Mouse (Mus musculus) stomach, postnatal 0 days (tissue): ENCODE results near the gene Ttc9c. TPM values are rescaled to one million over a fixed set of nuclear protein-coding genes. Genes with fewer than 3 reads are reported as not detected.

ENCODE experiments used
- ATAC-seq: fragments of 200-750 bp; cut with Nextera tagmentation; 2 replicates; pipeline ENCODE4 v1.8.0; 2017; ENCODE audit not compliant: low FRiP score, low TSS enrichment
- DNase-seq: peaks from one replicate; pipeline ENCODE4 v3.0.0-alpha.2; 2016; ENCODE audit warnings: low spot score
- H3K27ac ChIP-seq: fragments of 300-500 bp; sonication (generic); replicated peaks from 2 replicates; pipeline ENCODE4 v1.5.1; 2014; ENCODE audit warnings: mild to moderate bottlenecking, control low read depth
- H3K27me3 ChIP-seq: fragments of 300-500 bp; sonication (generic); 2 replicates; pipeline ENCODE4 v1.6.1; 2014; ENCODE audit warnings: low read length; ENCODE audit not compliant: control insufficient read depth, insufficient read depth
- H3K36me3 ChIP-seq: fragments of 300-500 bp; sonication (generic); 2 replicates; pipeline ENCODE4 v1.6.1; 2014; ENCODE audit warnings: low read length, mixed read lengths; ENCODE audit not compliant: control insufficient read depth, insufficient read depth
- H3K4me1 ChIP-seq: fragments of 300-500 bp; sonication (generic); replicated peaks from 2 replicates; pipeline ENCODE4 v1.6.1; 2014; ENCODE audit warnings: antibody characterized with exemption; ENCODE audit not compliant: control insufficient read depth, insufficient read depth
- H3K4me2 ChIP-seq: fragments of 300-500 bp; sonication (generic); replicated peaks from 2 replicates; pipeline ENCODE4 v1.6.1; 2014; ENCODE audit warnings: low read depth, mild to moderate bottlenecking, control low read depth, moderate library complexity
- H3K4me3 ChIP-seq: fragments of 300-500 bp; sonication (generic); 2 replicates; pipeline ENCODE4 v1.5.1; 2014; ENCODE audit warnings: low read depth, low read length, control low read depth
- H3K9ac ChIP-seq: fragments of 300-500 bp; sonication (generic); 2 replicates; pipeline ENCODE4 v1.6.1; 2014; ENCODE audit warnings: mild to moderate bottlenecking, low read length, control low read depth, mixed read lengths
- H3K9me3 ChIP-seq: fragments of 300-500 bp; sonication (generic); 2 replicates; pipeline ENCODE4 v1.6.1; 2016; ENCODE audit warnings: low read length; ENCODE audit not compliant: control insufficient read depth
- CTCF ChIP-seq: IDR thresholded peaks from 2 replicates; pipeline ENCODE4 v1.5.1; 2016; ENCODE audit warnings: antibody characterized with exemption, low read depth, mild to moderate bottlenecking, moderate library complexity
- EP300 ChIP-seq: optimal IDR thresholded peaks from 2 replicates; pipeline ENCODE3; 2016; ENCODE audit warnings: antibody characterized with exemption
- WGBS: fragments of 180-500 bp; shearing (Covaris S2); extraction: QIAGEN DNeasy Blood & Tissue Kit; methylation state at CpG from one replicate; pipeline ENCODE4 v1.1.7; 2014; 5-methylcytosine and 5-hydroxymethylcytosine counted together
- polyA plus RNA-seq: library from polyadenylated mRNA; unstranded; fragments of >200 nt; fragmentation: Nextera tagmentation; extraction: Ambion mirVana; gene quantifications from 2 replicates; pipeline ENCODE4 v1.2.1, GENCODE M21; 2015

Ttc9c gene
- polyA plus RNA-seq, 1 experiment from 2014 or later = 23.1 TPM

GRCm38 (mm10) chr19:8798264-8798946 lies 20.7 kb downstream of the Ttc9c start, which contains the start of gene Polr2g:
Gene Polr2g, minus strand, starts transcription at chr19:8798577.
- Histone ChIP-seq H3K36me3 (peaks cover 5% of the 10 kb centered on the region), H3K4me2 (peak within 1 kb of the TSS; percentile 60), H3K4me1 (0 out of 2 replicates have a peak, but pooled peaks cover 3% of the 10 kb centered on the region), H3K27ac (peak within 1 kb of the TSS; percentile 83), H3K4me3 (peak within 1 kb of the TSS; percentile 71), H3K9ac (peak within 1 kb of the TSS; percentile 73), H3K9me3 (no peaks in the 10 kb centered on the region), H3K27me3 (no peaks in the 10 kb centered on the region)
- TF ChIP-seq CTCF = no peak
- peak; percentile 12 for TF ChIP-seq EP300
- peak; percentile 82 for ATAC-seq
- peak; percentile 90 for DNase-seq
- 1% methylated on average over 25 of the region's 25 CpGs for WGBS

GRCm38 (mm10) chr19:8790171-8790570 lies 29.0 kb downstream of the Ttc9c start:
- no peaks in the 10 kb centered on the region for H3K27me3 ChIP-seq
- H3K27ac ChIP-seq = no peak overlapping the region
- no peak overlapping the region for H3K9ac ChIP-seq
- no peak for DNase-seq
- H3K4me3 ChIP-seq = no peak overlapping the region
- WGBS = 77% methylated on average over 7 of the region's 7 CpGs
- peaks cover 9% of the 10 kb centered on the region for H3K36me3 ChIP-seq
- TF ChIP-seq EP300 (no peak), CTCF (no peak)
- no peak overlapping the region for H3K4me2 ChIP-seq
- no peaks in the 10 kb centered on the region for H3K9me3 ChIP-seq
- no peaks in the 10 kb centered on the region for H3K4me1 ChIP-seq
- ATAC-seq = no peak

- no peak overlapping the region for H3K9ac ChIP-seq
- ATAC-seq = no peak
- TF ChIP-seq CTCF (no peak), EP300 (no peak)
- no peaks in the 10 kb centered on the region for H3K9me3 ChIP-seq
- no peaks in the 10 kb centered on the region for H3K27me3 ChIP-seq
- no peak overlapping the region for H3K4me2 ChIP-seq
- H3K36me3 ChIP-seq = peaks cover 9% of the 10 kb centered on the region
- H3K4me3 ChIP-seq = no peak overlapping the region
- no peaks in the 10 kb centered on the region for H3K4me1 ChIP-seq
- no peak for DNase-seq
- 28% methylated on average over 1 of the region's 1 CpGs for WGBS
- H3K27ac ChIP-seq = no peak overlapping the region
These were observed 30.0 kb downstream of the Ttc9c start for GRCm38 (mm10) chr19:8789171-8789570.

DNA sequence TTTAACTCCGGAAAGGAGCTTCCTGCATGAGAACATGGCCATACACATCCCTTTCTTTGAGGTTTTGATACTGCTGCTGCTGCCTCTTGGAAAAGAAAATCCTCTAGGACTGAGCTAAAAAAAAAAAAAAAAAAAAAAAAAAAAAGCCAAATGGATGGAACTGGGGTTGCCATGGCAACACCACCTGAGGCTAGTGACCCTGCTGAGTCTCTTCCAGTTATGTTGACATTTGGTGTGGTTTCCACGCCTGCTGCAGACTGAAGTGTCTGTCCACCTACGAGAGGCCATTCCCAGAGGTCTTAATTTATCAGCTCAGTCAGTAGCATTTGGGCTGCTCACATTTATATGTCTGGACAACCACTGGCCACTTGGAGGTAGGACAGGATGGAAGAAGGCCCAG lies 30.6 kb downstream of the Ttc9c start:
- no peaks in the 10 kb centered on the region for H3K27me3 ChIP-seq
- H3K36me3 ChIP-seq = peaks cover 4% of the 10 kb centered on the region; the same call in 1 of the 2 replicates
- no peak overlapping the region for H3K27ac ChIP-seq
- no peak overlapping the region for H3K4me2 ChIP-seq
- no peak overlapping the region for H3K9ac ChIP-seq
- no peak overlapping the region for H3K4me3 ChIP-seq
- DNase-seq (no peak), ATAC-seq (no peak)
- no peaks in the 10 kb centered on the region for H3K4me1 ChIP-seq
- no peak for TF ChIP-seq CTCF
- TF ChIP-seq EP300 = no peak
- 21% methylated on average over 3 of the region's 3 CpGs for WGBS
- H3K9me3 ChIP-seq = no peaks in the 10 kb centered on the region

DNA sequence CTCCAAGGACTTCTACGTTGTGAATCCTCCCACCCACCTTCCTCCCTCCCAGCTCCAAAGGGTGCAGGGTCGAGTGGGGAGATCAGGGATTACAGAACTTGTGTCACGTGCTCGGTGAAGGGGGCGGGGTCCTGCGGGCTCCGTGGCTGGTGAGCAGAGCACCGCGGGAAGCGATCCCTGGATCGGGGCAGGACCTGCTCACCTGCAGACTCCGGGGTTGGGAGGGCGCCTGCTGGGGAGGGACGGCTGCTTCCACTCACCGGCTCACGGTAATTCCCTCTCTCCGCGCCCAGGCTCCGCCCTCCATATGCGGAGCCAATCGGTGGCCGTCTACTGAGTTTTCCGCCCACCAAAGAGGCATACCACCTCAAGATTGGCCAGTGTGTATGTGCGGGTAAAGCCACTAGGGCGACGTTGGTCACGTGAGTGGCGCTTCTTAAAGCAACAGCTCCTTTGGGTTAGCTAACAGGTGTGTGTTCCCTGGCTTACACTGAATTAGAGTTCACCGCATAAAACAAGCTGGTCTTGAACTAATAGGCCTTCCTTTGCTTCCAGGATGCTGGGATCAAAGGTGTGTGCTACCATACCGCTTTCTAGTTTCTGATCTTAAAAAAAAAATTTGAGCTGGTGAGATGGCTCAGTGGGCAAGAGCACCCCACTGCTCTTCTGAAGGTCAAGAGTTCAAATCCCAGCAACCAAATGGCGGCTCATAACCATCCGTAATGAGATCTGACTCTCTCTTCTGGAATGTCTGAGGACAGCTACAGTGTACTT lies 32.9 kb downstream of the Ttc9c start, which contains the start of gene Taf6l:
TSS of gene Taf6l (minus strand) at position 410 of the 774 bp plus-strand sequence.
- DNase-seq = peak; percentile 97
- no peaks in the 10 kb centered on the region for H3K27me3 ChIP-seq
- H3K36me3 ChIP-seq = peaks cover 6% of the 10 kb centered on the region; the same call in 1 of the 2 replicates
- peak; percentile 99 for ATAC-seq
- H3K4me2 ChIP-seq = peak within 1 kb of the TSS; percentile 72
- H3K9me3 ChIP-seq = no peaks in the 10 kb centered on the region
- H3K27ac ChIP-seq = peak within 1 kb of the TSS; percentile 75
- WGBS = under 1% methylated on average over 32 of the region's 32 CpGs
- no peak for TF ChIP-seq EP300
- TF ChIP-seq CTCF = peak; percentile 60
- H3K4me3 ChIP-seq = peak within 1 kb of the TSS; percentile 71
- peak within 1 kb of the TSS; percentile 76 for H3K9ac ChIP-seq
- H3K4me1 ChIP-seq = no peaks in the 10 kb centered on the region
